Mouse (Mus musculus) lung, postnatal 0 days (tissue): Measurements from ENCODE around the gene Slc5a6. TPM values are rescaled to one million over a fixed set of nuclear protein-coding genes. Genes with fewer than 3 reads are reported as not detected.
"Not testable (repeated sequence)": the region's sequence is repeated elsewhere in the genome, so short reads cannot be mapped to it uniquely, and the experiment has no call there.

Experiments
- ATAC-seq: fragments of 200-750 bp; cut with Nextera tagmentation; 2 replicates; pipeline ENCODE4 v1.8.0; 2017; ENCODE audit warnings: moderate library complexity
- DNase-seq: peaks from one replicate; pipeline ENCODE4 v3.0.0-alpha.2; 2016; ENCODE audit warnings: low spot score
- H3K27ac ChIP-seq: fragments of 300-500 bp; sonication (generic); 2 replicates; pipeline ENCODE4 v1.5.1; 2014; ENCODE audit warnings: antibody characterized with exemption, mild to moderate bottlenecking, low read length, mixed read lengths
- H3K27me3 ChIP-seq: fragments of 300-500 bp; sonication (generic); replicated peaks from 2 replicates; pipeline ENCODE4 v1.6.1; 2014; ENCODE audit warnings: low read length, mixed read lengths; ENCODE audit not compliant: insufficient read depth
- H3K36me3 ChIP-seq: fragments of 300-500 bp; sonication (generic); 2 replicates; pipeline ENCODE4 v1.6.1; 2014; ENCODE audit warnings: low read length, mixed read lengths; ENCODE audit not compliant: insufficient read depth
- H3K4me1 ChIP-seq: fragments of 300-500 bp; sonication (generic); 2 replicates; pipeline ENCODE4 v1.6.1; 2014; ENCODE audit warnings: antibody characterized with exemption, low read depth, low read length, mixed read lengths; ENCODE audit not compliant: insufficient read depth
- H3K4me2 ChIP-seq: fragments of 300-500 bp; sonication (generic); replicated peaks from 2 replicates; pipeline ENCODE4 v1.6.1; 2014; ENCODE audit warnings: low read depth, mild to moderate bottlenecking, low read length, moderate library complexity, mixed read lengths
- H3K4me3 ChIP-seq: fragments of 300-500 bp; sonication (generic); 2 replicates; pipeline ENCODE4 v1.5.1; 2014; ENCODE audit warnings: low read depth, low read length
- H3K9ac ChIP-seq: fragments of 300-500 bp; sonication (generic); replicated peaks from 2 replicates; pipeline ENCODE4 v1.6.1; 2014; ENCODE audit warnings: low read depth, mild to moderate bottlenecking
- H3K9me3 ChIP-seq: fragments of 300-500 bp; sonication (generic); 2 replicates; pipeline ENCODE4 v1.6.1; 2016; ENCODE audit warnings: low read length, mixed read lengths
- CTCF ChIP-seq: IDR thresholded peaks from 2 replicates; pipeline ENCODE4 v1.5.1; 2016; ENCODE audit warnings: antibody characterized with exemption, mild to moderate bottlenecking
- EP300 ChIP-seq: IDR thresholded peaks from 2 replicates; pipeline ENCODE4 v1.6.1; 2016; ENCODE audit warnings: antibody characterized with exemption, mild to moderate bottlenecking, control low read depth
- WGBS: fragments of 180-500 bp; shearing (Covaris S2); extraction: QIAGEN DNeasy Blood & Tissue Kit; methylation state at CpG from one replicate; pipeline ENCODE4 v1.1.7; 2014; 5-methylcytosine and 5-hydroxymethylcytosine counted together
- polyA plus RNA-seq: library from polyadenylated mRNA; unstranded; fragments of >200 nt; fragmentation: Nextera tagmentation; extraction: Ambion mirVana; gene quantifications from 2 replicates; pipeline ENCODE4 v1.2.1, GENCODE M21; 2015

Gene Slc5a6
- polyA plus RNA-seq, 1 experiment from 2014 or later, result 3.6 TPM

DNA sequence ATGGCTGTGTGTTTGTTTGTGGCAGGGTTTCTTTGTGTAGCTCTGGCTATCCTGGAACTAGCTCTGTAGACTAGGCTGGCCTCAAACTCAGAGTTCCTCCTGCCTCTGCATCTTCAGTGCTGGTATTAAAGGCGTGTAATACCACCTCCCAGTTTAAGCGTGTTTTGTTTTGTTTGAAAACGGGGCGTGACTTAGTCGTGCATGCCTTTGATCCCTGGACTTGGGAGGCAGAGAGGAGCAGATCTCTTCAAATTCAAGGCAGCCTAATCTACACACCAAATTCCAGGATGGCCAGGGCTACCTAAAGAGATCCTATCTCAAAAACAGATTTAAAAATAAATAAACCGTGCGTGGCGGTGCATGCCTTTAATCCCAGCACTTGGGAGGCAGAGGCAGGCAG is 17.2 kb downstream of the Slc5a6 start:
- WGBS, result 84% methylated on average over 8 of the region's 8 CpGs
- DNase-seq (no peak), ATAC-seq (no peak)
- Histone ChIP-seq H3K4me1 (no peaks in the 10 kb centered on the region), H3K27me3 (no peaks in the 10 kb centered on the region), H3K4me3 (no peak overlapping the region), H3K27ac (no peak overlapping the region), H3K36me3 (no peaks in the 10 kb centered on the region), H3K9ac (no peak overlapping the region), H3K9me3 (no peaks in the 10 kb centered on the region), H3K4me2 (no peak overlapping the region)
- no peak for TF ChIP-seq EP300
- no peak for TF ChIP-seq CTCF

DNA sequence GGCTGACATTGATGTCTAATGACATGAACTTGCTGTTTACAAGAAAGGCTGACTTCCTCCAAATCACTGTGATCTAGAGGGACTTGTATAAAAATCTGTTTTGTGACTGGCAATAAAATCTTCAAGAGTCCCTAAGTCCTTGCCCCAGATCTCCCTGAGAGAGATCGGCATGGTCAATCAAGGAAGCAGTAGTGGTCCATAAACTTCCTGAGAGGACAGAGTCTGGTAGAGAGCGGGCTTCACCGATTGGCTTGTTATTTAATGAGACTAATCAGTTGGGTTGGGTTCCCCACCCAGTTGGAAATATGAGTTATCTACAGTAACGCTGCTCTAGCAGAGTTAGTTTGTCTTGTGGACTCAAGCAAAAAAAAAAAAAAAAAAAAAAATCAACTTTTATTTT is 17.8 kb downstream of the Slc5a6 start:
- Histone ChIP-seq H3K4me3 (no peak overlapping the region), H3K9ac (no peak overlapping the region), H3K9me3 (no peaks in the 10 kb centered on the region), H3K27me3 (no peaks in the 10 kb centered on the region), H3K27ac (no peak overlapping the region), H3K4me2 (no peak overlapping the region), H3K36me3 (no peaks in the 10 kb centered on the region), H3K4me1 (no peaks in the 10 kb centered on the region)
- DNase-seq (no peak), ATAC-seq (no peak)
- TF ChIP-seq EP300 (no peak), CTCF (no peak)
- 78% methylated on average over 4 of the region's 4 CpGs for WGBS

DNA sequence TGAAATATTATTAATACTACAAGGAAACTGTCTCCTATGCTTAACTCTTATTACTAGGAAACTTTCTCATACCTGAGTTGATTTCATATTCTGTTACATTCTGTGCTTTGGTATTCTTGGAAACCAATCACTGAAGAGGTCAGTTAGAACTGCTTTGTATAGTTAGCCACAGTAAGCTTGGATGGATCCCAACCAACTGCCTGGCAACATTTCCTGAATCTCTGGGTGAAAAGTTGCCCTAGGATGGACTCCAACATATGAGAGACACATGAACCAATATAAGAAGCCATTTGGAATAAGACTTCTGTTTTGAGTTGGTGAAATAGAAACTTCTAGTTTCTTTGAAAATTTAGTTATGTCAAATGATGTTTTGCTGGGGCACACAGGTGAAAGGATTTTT is 24.1 kb downstream of the Slc5a6 start:
- H3K9ac ChIP-seq, result no peak overlapping the region
- no peak overlapping the region for H3K27ac ChIP-seq
- H3K27me3 ChIP-seq, result no peaks in the 10 kb centered on the region
- H3K9me3 ChIP-seq, result no peaks in the 10 kb centered on the region
- no peaks in the 10 kb centered on the region for H3K4me1 ChIP-seq
- no peak overlapping the region for H3K4me3 ChIP-seq
- no peak for DNase-seq
- ATAC-seq, result no peak
- no peak overlapping the region for H3K4me2 ChIP-seq
- no peaks in the 10 kb centered on the region for H3K36me3 ChIP-seq
- TF ChIP-seq EP300 (no peak), CTCF (no peak)

DNA sequence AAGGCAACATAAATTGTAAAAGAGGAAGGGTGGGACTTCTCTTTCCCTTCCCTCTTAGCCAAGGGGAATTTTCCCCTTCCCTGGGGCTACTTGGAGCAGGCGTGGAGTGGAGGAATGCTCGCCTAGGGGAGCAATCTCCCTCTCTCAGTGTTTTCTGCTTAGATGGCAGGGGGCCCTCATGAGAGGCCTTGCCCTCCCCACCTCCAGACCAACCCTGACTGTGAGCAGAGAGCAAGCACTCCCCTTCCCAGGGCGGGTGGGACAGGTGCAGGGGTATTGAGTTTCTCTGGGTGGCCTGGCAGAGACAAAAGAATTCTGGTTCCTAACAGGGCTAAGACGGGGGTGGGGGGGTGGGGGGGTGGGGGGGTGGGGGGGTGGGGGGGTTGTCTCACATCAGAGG is 25.5 kb downstream of the Slc5a6 start:
- H3K4me2 ChIP-seq, result no peak overlapping the region
- WGBS, result 23% methylated on average over 3 of the region's 4 CpGs
- no peaks in the 10 kb centered on the region for H3K9me3 ChIP-seq
- no peak overlapping the region for H3K27ac ChIP-seq
- H3K36me3 ChIP-seq, result no peaks in the 10 kb centered on the region
- ATAC-seq (no peak), DNase-seq (no peak)
- H3K4me3 ChIP-seq, result no peak overlapping the region
- H3K9ac ChIP-seq, result no peak overlapping the region
- no peaks in the 10 kb centered on the region for H3K4me1 ChIP-seq
- TF ChIP-seq EP300, result no peak
- TF ChIP-seq CTCF, result no peak
- H3K27me3 ChIP-seq, result no peaks in the 10 kb centered on the region

DNA sequence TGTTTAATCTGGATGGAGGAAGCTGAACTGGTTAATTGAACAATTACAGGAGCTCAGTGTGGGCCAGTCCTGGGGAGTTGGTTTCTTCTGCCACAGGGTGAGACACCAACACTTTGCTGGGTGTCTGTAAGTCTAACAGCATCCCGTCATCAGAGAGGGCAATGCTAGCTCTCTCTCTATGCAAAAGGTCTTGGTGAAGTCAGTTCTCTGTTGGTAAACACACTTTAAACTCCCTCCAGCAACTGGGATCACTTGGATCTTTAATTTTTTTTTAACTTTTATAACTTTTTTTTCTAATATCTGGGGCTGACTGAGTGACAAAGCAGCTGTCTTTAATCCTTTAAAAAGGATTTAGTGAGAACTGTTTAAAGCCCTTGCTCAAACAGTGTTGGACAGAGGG is 26.0 kb downstream of the Slc5a6 start:
- no peak for DNase-seq
- no peak overlapping the region for H3K4me3 ChIP-seq
- no peak for ATAC-seq
- no peaks in the 10 kb centered on the region for H3K36me3 ChIP-seq
- no peaks in the 10 kb centered on the region for H3K4me1 ChIP-seq
- no peak overlapping the region for H3K9ac ChIP-seq
- H3K27me3 ChIP-seq, result no peaks in the 10 kb centered on the region
- no peaks in the 10 kb centered on the region for H3K9me3 ChIP-seq
- no peak overlapping the region for H3K27ac ChIP-seq
- TF ChIP-seq EP300 (no peak), CTCF (no peak)
- H3K4me2 ChIP-seq, result no peak overlapping the region
- whole genome bisulfite sequencing, result 40% methylated on average over 1 of the region's 1 CpGs

DNA sequence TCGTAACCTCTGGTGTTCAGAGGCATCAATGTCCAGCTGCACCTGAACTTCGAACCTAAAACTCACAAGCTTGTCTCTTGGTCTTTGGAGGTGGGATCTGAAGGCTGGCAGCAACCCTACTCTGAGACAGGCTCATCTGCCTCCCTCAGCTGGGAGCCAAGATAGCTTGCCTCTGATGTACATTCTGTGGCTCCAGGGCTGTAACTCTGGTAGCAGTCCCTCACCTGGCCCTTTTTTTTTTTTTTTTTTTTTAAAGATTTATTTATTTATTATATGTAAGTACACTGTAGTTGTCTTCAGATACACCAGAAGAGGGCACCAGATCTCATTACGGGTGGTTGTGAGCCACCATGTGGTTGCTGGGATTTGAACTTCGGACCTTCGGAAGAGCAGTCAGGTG is 26.9 kb downstream of the Slc5a6 start:
- H3K4me3 ChIP-seq, ATAC-seq, H3K4me2 ChIP-seq, H3K36me3 ChIP-seq, H3K27me3 ChIP-seq, H3K9me3 ChIP-seq, H3K9ac ChIP-seq, DNase-seq, H3K4me1 ChIP-seq, H3K27ac ChIP-seq: not testable (repeated sequence)
- 93% methylated on average over 4 of the region's 5 CpGs for WGBS

DNA sequence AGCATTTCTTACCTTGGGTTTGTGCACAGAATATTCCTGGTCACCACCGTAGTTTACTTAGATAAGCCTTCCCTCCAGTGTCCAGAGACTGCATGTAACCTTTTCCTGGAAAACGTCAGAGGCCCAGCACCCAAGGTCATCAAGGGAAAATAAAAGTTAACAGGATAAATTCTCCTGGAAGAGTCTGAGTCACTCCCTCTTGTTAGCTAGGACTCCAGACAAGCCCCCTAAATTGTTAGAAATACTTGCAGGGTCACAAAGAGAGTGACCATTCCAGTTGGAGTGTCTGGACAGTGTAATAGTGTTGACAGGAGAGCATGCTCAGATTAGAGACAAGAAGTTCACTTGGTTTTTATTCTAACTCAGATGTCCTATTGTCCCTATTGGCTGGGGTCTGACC is 32.8 kb downstream of the Slc5a6 start:
- Histone ChIP-seq H3K9ac (no peak overlapping the region), H3K36me3 (no peaks in the 10 kb centered on the region), H3K9me3 (no peaks in the 10 kb centered on the region), H3K27me3 (no peaks in the 10 kb centered on the region), H3K27ac (no peak overlapping the region), H3K4me1 (no peaks in the 10 kb centered on the region), H3K4me3 (no peak overlapping the region), H3K4me2 (no peak overlapping the region)
- WGBS, result 56% methylated on average over 2 of the region's 2 CpGs
- ATAC-seq (no peak), DNase-seq (no peak)
- no peak for TF ChIP-seq EP300
- TF ChIP-seq CTCF, result no peak
